Mouse (Mus musculus) forebrain, embryonic 15.5 days (tissue): ENCODE measurements at regions not wholly inside any gene's neighbourhood (a gene's known extent, or its start where the extent isn't known, plus 50 kb on each side); places are given as distances from the start of the nearest gene placed in this dataset.

ENCODE experiments used
- ATAC-seq: fragments of 200-750 bp; cut with Nextera tagmentation; replicated peaks from 2 replicates; pipeline ENCODE4 v1.8.0; 2017; ENCODE audit warnings: mild to moderate bottlenecking, moderate TSS enrichment, moderate library complexity
- H3K27ac ChIP-seq: fragments of 300-500 bp; sonication (generic); replicated peaks from 2 replicates; pipeline ENCODE4 v1.5.1; 2015; ENCODE audit warnings: mild to moderate bottlenecking, inconsistent platforms
- H3K27me3 ChIP-seq: fragments of 300-500 bp; sonication (generic); 2 replicates; pipeline ENCODE4 v1.6.1; 2015; ENCODE audit warnings: inconsistent platforms
- H3K36me3 ChIP-seq: fragments of 300-500 bp; sonication (generic); 2 replicates; pipeline ENCODE4 v1.6.1; 2015; ENCODE audit warnings: mild to moderate bottlenecking, inconsistent platforms
- H3K4me1 ChIP-seq: fragments of 300-500 bp; sonication (generic); 2 replicates; pipeline ENCODE4 v1.6.1; 2015; ENCODE audit warnings: inconsistent platforms
- H3K4me2 ChIP-seq: fragments of 300-500 bp; sonication (generic); replicated peaks from 2 replicates; pipeline ENCODE4 v1.6.1; 2015; ENCODE audit warnings: mild to moderate bottlenecking, inconsistent platforms
- H3K4me3 ChIP-seq: fragments of 300-500 bp; sonication (generic); 2 replicates; pipeline ENCODE4 v1.5.1; 2015; ENCODE audit warnings: mild to moderate bottlenecking, inconsistent platforms
- H3K9ac ChIP-seq: fragments of 300-500 bp; sonication (generic); replicated peaks from 2 replicates; pipeline ENCODE4 v1.6.1; 2015; ENCODE audit warnings: mild to moderate bottlenecking, inconsistent platforms
- H3K9me3 ChIP-seq: fragments of 300-500 bp; sonication (generic); 2 replicates; pipeline ENCODE4 v1.6.1; 2016; ENCODE audit warnings: inconsistent platforms
- WGBS: fragments of 180-500 bp; shearing (Covaris S2); methylation state at CpG from one replicate; pipeline ENCODE4 v1.1.7; 2015; ENCODE audit warnings: mixed read lengths; 5-methylcytosine and 5-hydroxymethylcytosine counted together

DNA sequence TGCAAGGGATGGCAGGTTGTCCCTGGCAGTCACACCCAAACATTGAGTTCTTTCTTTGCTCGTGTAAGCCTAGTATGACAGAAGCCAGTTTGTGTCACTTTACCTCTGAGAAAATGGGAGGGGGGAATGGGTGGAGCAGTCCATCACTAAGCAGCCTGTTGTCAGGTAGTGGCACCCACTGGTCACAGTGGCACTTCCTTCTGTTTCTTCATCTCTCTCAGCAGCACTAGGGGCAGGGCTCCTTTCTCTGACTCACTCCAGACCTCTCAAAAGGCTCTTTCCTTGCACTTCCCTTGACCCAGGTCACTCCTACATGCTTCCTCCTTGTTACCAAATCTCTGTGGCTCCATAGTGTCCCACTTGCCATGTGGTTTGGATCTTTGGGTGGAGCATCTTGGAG is 52.9 kb upstream of the Mef2a start:
- Histone ChIP-seq H3K27ac (no peak overlapping the region), H3K9ac (no peak overlapping the region), H3K4me1 (peaks cover 17% of the 10 kb centered on the region), H3K4me3 (no peak overlapping the region), H3K4me2 (no peak overlapping the region), H3K27me3 (no peaks in the 10 kb centered on the region), H3K9me3 (no peaks in the 10 kb centered on the region), H3K36me3 (no peaks in the 10 kb centered on the region)
- 81% methylated on average over 1 of the region's 1 CpGs for WGBS
- no peak for ATAC-seq

GRCm38 (mm10) chr7:67424810-67425485 is 52.3 kb upstream of the Mef2a start:
- H3K36me3 ChIP-seq: no peaks in the 10 kb centered on the region
- 89% methylated on average over 8 of the region's 8 CpGs for WGBS
- H3K4me3 ChIP-seq: no peak overlapping the region
- H3K27me3 ChIP-seq: no peaks in the 10 kb centered on the region
- H3K4me2 ChIP-seq: no peak overlapping the region
- ATAC-seq: no peak
- no peak overlapping the region for H3K27ac ChIP-seq
- no peaks in the 10 kb centered on the region for H3K9me3 ChIP-seq
- H3K9ac ChIP-seq: no peak overlapping the region
- H3K4me1 ChIP-seq: peaks cover 17% of the 10 kb centered on the region
